Mouse (Mus musculus) liver, adult 2 months (tissue): ENCODE data around the gene Gm45717. TPM values are rescaled to one million over a fixed set of nuclear protein-coding genes. Genes with fewer than 3 reads are reported as not detected.
"Not testable (repeated sequence)": the region's sequence is repeated elsewhere in the genome, so short reads cannot be mapped to it uniquely, and the experiment has no call there.

Experiments used
- DNase-seq: peaks from one replicate; pipeline ENCODE4 v3.0.0-alpha.2; 2011; ENCODE audit warnings: low read depth, low spot score; ENCODE audit errors: extremely low read depth
- H3K27ac ChIP-seq: fragments of 200-500 bp; replicated peaks from 2 replicates; pipeline ENCODE4 v1.5.1; 2012; ENCODE audit warnings: low read depth, mild to moderate bottlenecking, control low read depth, inconsistent platforms, low read length; ENCODE audit not compliant: insufficient read depth
- H3K27me3 ChIP-seq: fragments of 200-500 bp; 2 replicates; pipeline ENCODE4 v1.6.1; 2012; ENCODE audit warnings: mild to moderate bottlenecking, moderate library complexity, low read length, inconsistent platforms; ENCODE audit not compliant: control insufficient read depth, insufficient read depth
- H3K36me3 ChIP-seq: fragments of 200-500 bp; 2 replicates; pipeline ENCODE4 v1.6.1; 2012; ENCODE audit warnings: low read length, inconsistent platforms; ENCODE audit not compliant: control insufficient read depth, insufficient read depth
- H3K4me1 ChIP-seq: fragments of 200-500 bp; 2 replicates; pipeline ENCODE4 v1.6.1; 2011; ENCODE audit warnings: low read length; ENCODE audit not compliant: control insufficient read depth, insufficient read depth
- H3K4me3 ChIP-seq: fragments of 200-500 bp; 2 replicates; pipeline ENCODE4 v1.5.1; 2011; ENCODE audit warnings: low read depth, mild to moderate bottlenecking, control low read depth, low read length, moderate library complexity; ENCODE audit not compliant: insufficient read depth
- H3K79me2 ChIP-seq: fragments of 200-500 bp; 2 replicates; pipeline ENCODE4 v1.6.1; 2012; ENCODE audit warnings: inconsistent platforms, mild to moderate bottlenecking, low read length, moderate library complexity; ENCODE audit not compliant: control insufficient read depth, insufficient read depth
- H3K9ac ChIP-seq: fragments of 200-500 bp; 2 replicates; pipeline ENCODE4 v1.6.1; 2012; ENCODE audit warnings: low read depth, mild to moderate bottlenecking, control low read depth, inconsistent platforms, low read length
- CTCF ChIP-seq: fragments of 200-500 bp; IDR thresholded peaks from 2 replicates; pipeline ENCODE4 v1.5.1; 2011; ENCODE audit warnings: low read depth, low read length, control low read depth
- POLR2A ChIP-seq: fragments of 200-500 bp; IDR thresholded peaks from 2 replicates; pipeline ENCODE4 v1.6.1; 2011; ENCODE audit warnings: low read length, control low read depth; ENCODE audit not compliant: insufficient read depth; ENCODE audit errors: extremely low read depth
- WGBS: fragments of 180-500 bp; shearing (Covaris S2); methylation state at CpG from one replicate; pipeline ENCODE4 v1.1.7; 2018; 5-methylcytosine and 5-hydroxymethylcytosine counted together
- polyA plus RNA-seq: library from polyadenylated mRNA; depleted of rRNA; stranded (reverse); fragments of >200 nt; gene quantifications from 2 replicates; pipeline ENCODE4 v1.2.3, GENCODE M21; 2012
- total RNA-seq: library from RNA; depleted of rRNA; stranded (reverse); fragments of >200 nt; gene quantifications from 2 replicates; pipeline ENCODE4 v1.2.3, GENCODE M21; 2014

The Gm45717 gene
- total and polyA plus RNA-seq, 2 experiments, result not detected

DNA sequence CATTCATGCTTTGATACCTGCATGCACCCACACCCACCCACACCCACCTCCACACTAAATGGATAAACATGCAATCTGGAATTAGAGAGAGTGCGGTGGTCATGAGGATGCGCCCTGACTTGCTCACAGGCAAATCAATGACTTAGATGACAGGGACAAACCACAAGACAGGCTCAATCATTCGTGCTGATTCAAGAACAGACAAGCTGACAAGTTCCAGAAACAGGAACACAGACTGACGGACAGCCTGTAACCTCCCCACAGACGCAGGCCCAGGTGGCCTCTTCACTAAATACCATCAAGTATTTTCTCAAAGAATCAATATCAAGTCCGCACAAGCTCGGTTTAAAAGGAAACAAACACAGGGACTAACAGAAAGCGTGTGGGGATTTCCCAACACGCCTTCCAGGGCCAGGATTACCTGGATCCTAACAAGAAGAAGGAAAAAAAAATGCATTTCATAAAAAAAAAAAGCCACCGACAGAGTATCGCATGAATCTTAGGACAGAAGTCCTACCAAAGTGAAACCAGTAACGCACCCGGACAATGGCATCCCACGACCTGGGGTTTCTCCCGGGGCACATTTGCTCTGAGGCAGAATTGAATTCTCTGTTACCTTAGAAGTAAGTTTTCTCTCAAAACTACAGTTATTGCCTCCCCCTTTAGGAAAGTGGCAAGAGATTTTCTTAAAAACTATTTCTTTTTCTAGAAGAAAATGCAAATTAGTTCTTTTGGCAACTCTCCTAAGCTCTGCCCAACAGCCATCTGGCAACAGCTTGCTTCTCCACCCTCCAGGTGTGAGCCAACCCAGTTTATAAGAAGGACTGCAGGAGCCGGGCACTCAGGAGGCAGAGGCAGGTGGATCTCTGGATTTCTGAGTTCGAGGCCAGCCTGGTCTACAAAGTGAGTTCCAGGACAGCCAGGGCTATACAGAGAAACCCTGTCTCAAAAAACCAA, 31.7 kb upstream of the Gm45717 start:
- Histone ChIP-seq H3K9ac (no peak overlapping the region), H3K27me3 (no peaks in the 10 kb centered on the region; the same call in 1 of the 2 replicates), H3K36me3 (no peaks in the 10 kb centered on the region), H3K79me2 (no peaks in the 10 kb centered on the region), H3K4me1 (peaks cover 2% of the 10 kb centered on the region; the same call in 1 of the 2 replicates), H3K27ac (no peak overlapping the region), H3K4me3 (no peak overlapping the region)
- TF ChIP-seq CTCF (no peak), POLR2A (no peak)
- WGBS, result 42% methylated on average over 17 of the region's 17 CpGs
- no peak for DNase-seq

- Histone ChIP-seq H3K79me2 (no peaks in the 10 kb centered on the region), H3K4me3 (no peak overlapping the region), H3K27me3 (no peaks in the 10 kb centered on the region; the same call in 1 of the 2 replicates), H3K27ac (no peak overlapping the region), H3K4me1 (peaks cover 2% of the 10 kb centered on the region; the same call in 1 of the 2 replicates), H3K36me3 (no peaks in the 10 kb centered on the region), H3K9ac (no peak overlapping the region)
- WGBS, result 90% methylated on average over 7 of the region's 7 CpGs
- no peak for DNase-seq
- no peak for TF ChIP-seq CTCF
- TF ChIP-seq POLR2A, result no peak
Measured at GRCm38 (mm10) chr7:140982971-140983370, 27.2 kb upstream of the Gm45717 start.

DNA sequence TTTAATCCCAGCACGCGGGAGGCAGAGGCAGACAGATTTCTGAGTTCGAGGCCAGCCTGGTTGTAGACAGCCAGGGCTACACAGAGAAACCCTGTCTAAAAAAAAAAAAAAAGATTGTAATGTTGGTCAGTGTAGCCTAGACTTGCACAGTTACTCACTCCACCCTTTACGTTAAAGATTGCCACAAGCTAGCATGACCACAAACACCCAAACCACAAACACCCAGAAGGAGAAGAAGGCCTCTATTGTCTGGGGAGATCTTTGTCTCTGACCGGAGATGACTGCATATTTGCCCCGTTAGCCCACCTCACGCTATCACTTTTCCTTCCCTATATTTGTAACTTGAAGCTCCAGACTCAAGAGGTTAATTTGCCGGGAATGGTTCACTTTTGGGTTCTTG, 26.0 kb upstream of the Gm45717 start:
- no peak overlapping the region for H3K4me3 ChIP-seq
- no peaks in the 10 kb centered on the region; the same call in 1 of the 2 replicates for H3K27me3 ChIP-seq
- H3K27ac ChIP-seq, result no peak overlapping the region
- no peaks in the 10 kb centered on the region for H3K4me1 ChIP-seq
- DNase-seq, result no peak
- TF ChIP-seq CTCF (no peak), POLR2A (no peak)
- H3K79me2 ChIP-seq, result no peaks in the 10 kb centered on the region
- 90% methylated on average over 8 of the region's 8 CpGs for WGBS
- H3K9ac ChIP-seq, result no peak overlapping the region
- no peaks in the 10 kb centered on the region for H3K36me3 ChIP-seq

GRCm38 (mm10) chr7:140976720-140977119, 21.0 kb upstream of the Gm45717 start:
- H3K4me1 ChIP-seq, H3K27ac ChIP-seq, DNase-seq, H3K36me3 ChIP-seq, H3K9ac ChIP-seq, H3K79me2 ChIP-seq, H3K27me3 ChIP-seq, H3K4me3 ChIP-seq: not testable (repeated sequence)
- WGBS, result 59% methylated on average over 9 of the region's 9 CpGs

DNA sequence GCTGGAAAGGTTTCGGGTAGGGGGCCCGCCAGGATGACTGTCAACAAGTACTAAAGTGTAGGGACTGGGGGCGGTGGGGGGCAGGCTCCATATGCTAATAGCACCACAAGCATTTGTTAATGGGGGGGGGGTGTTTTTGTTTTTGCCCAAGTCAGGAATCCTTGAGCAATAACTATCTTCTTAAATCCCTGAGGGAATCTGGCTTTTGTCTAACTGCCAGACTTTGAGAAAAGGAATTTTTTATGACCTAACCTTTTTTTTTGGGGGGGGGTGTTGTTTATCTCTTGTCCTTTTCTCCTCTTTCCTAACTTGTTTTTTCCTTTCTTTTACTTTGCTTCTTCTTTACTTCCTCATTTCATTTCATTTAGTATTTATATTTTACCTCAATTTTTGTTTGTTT, 19.7 kb upstream of the Gm45717 start:
- Histone ChIP-seq H3K27me3 (no peaks in the 10 kb centered on the region; the same call in 1 of the 2 replicates), H3K27ac (no peak overlapping the region), H3K4me1 (no peaks in the 10 kb centered on the region), H3K9ac (no peak overlapping the region), H3K79me2 (no peaks in the 10 kb centered on the region), H3K36me3 (no peaks in the 10 kb centered on the region), H3K4me3 (no peak overlapping the region)
- DNase-seq, result no peak
- TF ChIP-seq CTCF (no peak), POLR2A (no peak)
- WGBS, result 86% methylated on average over 3 of the region's 3 CpGs

DNA sequence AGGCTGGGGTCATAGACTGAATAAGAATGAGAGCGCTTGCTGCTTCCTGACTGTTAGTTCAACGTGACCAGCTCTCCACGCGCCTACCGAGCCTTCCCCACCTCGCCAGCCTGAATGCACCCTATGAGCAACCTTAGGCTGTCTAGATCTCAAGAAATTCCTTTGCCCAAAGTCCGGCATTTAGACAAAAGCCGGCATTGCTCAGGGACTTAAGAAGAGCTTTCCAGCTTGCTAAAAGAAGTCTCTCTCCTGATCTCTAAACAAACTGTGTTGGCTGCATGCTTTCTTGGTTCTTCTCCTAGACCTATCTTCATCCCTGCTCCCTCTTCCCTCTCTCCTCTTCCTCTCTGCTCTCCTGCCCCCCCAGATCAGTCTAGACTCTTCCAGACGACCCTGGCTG, 19.2 kb upstream of the Gm45717 start:
- WGBS, result 67% methylated on average over 9 of the region's 9 CpGs
- H3K4me1 ChIP-seq, result no peaks in the 10 kb centered on the region
- no peak overlapping the region for H3K4me3 ChIP-seq
- H3K9ac ChIP-seq, result no peak overlapping the region
- DNase-seq, result no peak
- H3K36me3 ChIP-seq, result no peaks in the 10 kb centered on the region
- TF ChIP-seq CTCF (no peak), POLR2A (no peak)
- H3K79me2 ChIP-seq, result no peaks in the 10 kb centered on the region
- no peak overlapping the region for H3K27ac ChIP-seq
- H3K27me3 ChIP-seq, result no peaks in the 10 kb centered on the region; the same call in 1 of the 2 replicates
